ENCODE assay signal across 8 mouse cellular contexts in the genomic region with DNA sequence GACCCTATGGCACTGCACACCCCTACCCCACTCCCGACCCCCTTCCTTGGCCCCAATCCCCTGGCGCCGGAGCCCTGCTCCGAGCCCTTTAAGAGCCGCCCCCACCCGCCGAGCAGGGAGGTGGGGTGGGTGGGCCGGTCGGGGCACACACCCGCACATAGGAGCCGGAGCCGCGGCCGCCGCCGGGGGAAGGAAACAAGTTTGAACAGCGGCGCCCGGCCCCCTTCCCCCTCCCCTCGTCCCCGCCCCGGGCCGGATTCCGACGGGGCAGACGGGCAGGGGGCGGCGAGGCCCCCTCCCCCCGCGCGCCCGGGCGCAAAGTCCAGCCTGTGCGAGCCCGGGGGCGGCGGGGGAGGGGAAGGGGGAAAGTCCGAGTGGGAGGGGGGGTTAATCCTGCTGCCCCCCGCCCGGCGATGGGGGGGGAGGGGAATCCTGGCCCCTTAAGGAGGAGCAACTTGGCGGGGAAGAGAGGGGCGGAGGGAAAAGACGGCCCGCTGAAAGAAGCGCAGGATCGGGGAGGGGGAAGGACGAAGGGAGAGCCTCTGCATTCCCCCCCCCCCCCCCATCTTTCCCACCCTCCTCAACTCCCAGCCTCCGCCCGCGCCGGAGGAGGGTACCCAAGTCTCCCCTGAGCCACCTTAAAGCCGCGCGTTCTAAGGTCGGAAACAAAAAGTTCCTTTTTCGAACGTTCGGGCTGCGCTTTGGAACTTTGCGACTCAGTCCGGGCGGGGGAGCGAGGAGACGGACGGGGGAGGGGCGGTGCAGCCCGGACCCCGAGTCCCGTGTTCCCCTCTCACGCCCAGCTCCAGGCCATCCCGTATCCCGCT. TPM values are rescaled to one million over a fixed set of nuclear protein-coding genes. Genes with fewer than 3 reads are reported as not detected.
DNase-seq lines count a peak whose midpoint lies in the region; ATAC-seq and TF ChIP-seq lines count a peak whose summit lies in the region.

No protein-coding gene starts in this region.

- WGBS in heart, embryonic 15.5 days = under 1% methylated on average over 35 of the region's 73 CpGs
- under 1% methylated on average over 60 of the region's 73 CpGs for WGBS in lung, adult 2 months

- H3K4me1 ChIP-seq in embryonic fibroblast, embryonic 13.5 days (ENCODE audit: control insufficient read depth, insufficient read depth, low read length) = peaks cover 9% of the 10 kb centered on the region; the same call in 1 of the 2 replicates
- peaks cover 54% of the 10 kb centered on the region for H3K4me1 ChIP-seq in heart, embryonic 15.5 days (replicated peaks)
- H3K4me1 ChIP-seq in lung, adult 2 months (ENCODE audit: control insufficient read depth, insufficient read depth, low read length) = peaks cover 19% of the 10 kb centered on the region

- DNase-seq in CD4-positive, CD25-positive, alpha-beta regulatory T cell, adult 2 months (ENCODE audit: low read depth, low spot score) = peak; percentile 84
- peak; percentile 86 for DNase-seq in adrenal gland, postnatal 14 days
- peak; percentile 92 for DNase-seq in kidney, postnatal 10 days
- DNase-seq in lung, adult 2 months = peak; percentile 72
- DNase-seq in thymus, postnatal 14 days = peak; percentile 87

- H3K36me3 ChIP-seq in heart, embryonic 15.5 days = peaks cover 15% of the 10 kb centered on the region

- H3K27ac ChIP-seq in embryonic fibroblast, embryonic 13.5 days (ENCODE audit: insufficient read depth, low read length) = peak overlapping the region; percentile 80
- peak overlapping the region; percentile 96 for H3K27ac ChIP-seq in heart, embryonic 15.5 days

- H3K4me2 ChIP-seq in heart, embryonic 15.5 days = peak overlapping the region; percentile 94

- TF ChIP-seq POLR2A in embryonic fibroblast, embryonic 13.5 days (IDR thresholded peaks at IDR 0.05; ENCODE audit: low read depth, low read length) = peak; percentile 41; the same call in 1 of the 2 replicates
- TF ChIP-seq POLR2A in lung, adult 2 months (IDR thresholded peaks at IDR 0.05; ENCODE audit: borderline replicate concordance, extremely low read depth, low read depth, low read length) = peak; percentile 3; the same call in 1 of the 2 replicates

- ATAC-seq in heart, embryonic 15.5 days (replicated peaks; ENCODE audit: insufficient number of reproducible peaks, insufficient read depth, low FRiP score, low read depth) = peak; percentile 59
- peak; percentile 21; the same call in 1 of the 2 replicates for ATAC-seq in neutrophil, adult 5-6 weeks (ENCODE audit: extremely low read depth, insufficient number of reproducible peaks, low FRiP score, poor library complexity, severe bottlenecking)

- peak overlapping the region; percentile 95 for H3K9ac ChIP-seq in heart, embryonic 15.5 days

- H3K4me3 ChIP-seq in embryonic fibroblast, embryonic 13.5 days (ENCODE audit: insufficient read depth, low read length) = peak overlapping the region; percentile 79
- peak overlapping the region; percentile 69 for H3K4me3 ChIP-seq in heart, embryonic 15.5 days
- peak overlapping the region; percentile 74 for H3K4me3 ChIP-seq in lung, adult 2 months (replicated peaks; ENCODE audit: extremely low read depth, low read depth, low read length)

- TF ChIP-seq CTCF in embryonic fibroblast, embryonic 13.5 days (IDR thresholded peaks at IDR 0.05; ENCODE audit: borderline replicate concordance, insufficient read depth, low read length) = no peak
- TF ChIP-seq CTCF in lung, adult 2 months (IDR thresholded peaks at IDR 0.05; ENCODE audit: insufficient read depth, low read length) = no peak

- H3K27me3 ChIP-seq in heart, embryonic 15.5 days = no peaks in the 10 kb centered on the region

- H3K9me3 ChIP-seq in heart, embryonic 15.5 days (replicated peaks) = no peaks in the 10 kb centered on the region

RNA-seq across cellular contexts. Expression of a gene that starts 1.0 kb away (rescaled TPM):
- 29.7 and 34.4 TPM in 2 replicates for total RNA-seq in adrenal gland, postnatal 14 days (2021)
- polyA plus RNA-seq in embryonic fibroblast, embryonic 13.5 days (2011; ENCODE audit: insufficient read length, low read depth, missing spikeins) = 64.5 and 70.9 TPM in 2 replicates
- polyA plus RNA-seq in heart, embryonic 15.5 days (2015; fragmentation: Nextera tagmentation; extraction: Ambion mirVana) = 12.1 and 13.2 TPM in 2 replicates
- polyA plus RNA-seq in lung, adult 2 months (2012; rRNA removed) = 41.1 and 51.4 TPM in 2 replicates
- 6.4 and 9.7 TPM in 2 replicates for total RNA-seq in neutrophil, adult 5-6 weeks (2017)

RNA-seq across cellular contexts. Expression of a gene that starts 11.9 kb away (rescaled TPM):
- 96.8 and 104 TPM in 2 replicates for total RNA-seq in adrenal gland, postnatal 14 days (2021)
- 70.6 and 72.5 TPM in 2 replicates for polyA plus RNA-seq in embryonic fibroblast, embryonic 13.5 days (2011; ENCODE audit: insufficient read length, low read depth, missing spikeins)
- polyA plus RNA-seq in heart, embryonic 15.5 days (2015; fragmentation: Nextera tagmentation; extraction: Ambion mirVana) = 6.6 and 9.8 TPM in 2 replicates
- polyA plus RNA-seq in lung, adult 2 months (2012; rRNA removed) = 104 and 116 TPM in 2 replicates
- total RNA-seq in neutrophil, adult 5-6 weeks (2017) = 75.4 and 85.4 TPM in 2 replicates

RNA-seq across cellular contexts. Expression of a gene that starts 18.0 kb away (rescaled TPM):
- total RNA-seq in adrenal gland, postnatal 14 days (2021) = 115 and 127 TPM in 2 replicates
- 138 and 152 TPM in 2 replicates for polyA plus RNA-seq in embryonic fibroblast, embryonic 13.5 days (2011; ENCODE audit: insufficient read length, low read depth, missing spikeins)
- 22.9 and 27.4 TPM in 2 replicates for polyA plus RNA-seq in heart, embryonic 15.5 days (2015; fragmentation: Nextera tagmentation; extraction: Ambion mirVana)
- polyA plus RNA-seq in lung, adult 2 months (2012; rRNA removed) = 96.1 and 107 TPM in 2 replicates
- total RNA-seq in neutrophil, adult 5-6 weeks (2017) = 143 and 163 TPM in 2 replicates

RNA-seq across cellular contexts. Expression of a gene that starts 28.3 kb away (rescaled TPM):
- 9.0 and 11.6 TPM in 2 replicates for total RNA-seq in adrenal gland, postnatal 14 days (2021)
- 9.3 and 9.7 TPM in 2 replicates for polyA plus RNA-seq in embryonic fibroblast, embryonic 13.5 days (2011; ENCODE audit: insufficient read length, low read depth, missing spikeins)
- 1.7 and 2.9 TPM in 2 replicates for polyA plus RNA-seq in heart, embryonic 15.5 days (2015; fragmentation: Nextera tagmentation; extraction: Ambion mirVana)
- 18.0 and 18.4 TPM in 2 replicates for polyA plus RNA-seq in lung, adult 2 months (2012; rRNA removed)
- 9.6 and 10.0 TPM in 2 replicates for total RNA-seq in neutrophil, adult 5-6 weeks (2017)

RNA-seq across cellular contexts. Expression of a gene that starts 29.1 kb away (rescaled TPM):
- 17.4 and 17.9 TPM in 2 replicates for total RNA-seq in adrenal gland, postnatal 14 days (2021)
- 2.3 and 2.5 TPM in 2 replicates for polyA plus RNA-seq in embryonic fibroblast, embryonic 13.5 days (2011; ENCODE audit: insufficient read length, low read depth, missing spikeins)
- polyA plus RNA-seq in heart, embryonic 15.5 days (2015; fragmentation: Nextera tagmentation; extraction: Ambion mirVana) = 6.6 and 9.5 TPM in 2 replicates
- polyA plus RNA-seq in lung, adult 2 months (2012; rRNA removed) = 37.6 and 42.4 TPM in 2 replicates
- total RNA-seq in neutrophil, adult 5-6 weeks (2017) = 85.2 and 92.0 TPM in 2 replicates

Comparison
In these comparisons a context has a peak if more than half of its experiments do, and no peak if none do; other contexts are left out.
1. Peak in every context shown above with its lines: DNase-seq, ATAC-seq, H3K4me3 ChIP-seq and H3K27ac ChIP-seq.